Mouse (Mus musculus): ENCODE data around the gene Prkca.

Prkca gene

DNA sequence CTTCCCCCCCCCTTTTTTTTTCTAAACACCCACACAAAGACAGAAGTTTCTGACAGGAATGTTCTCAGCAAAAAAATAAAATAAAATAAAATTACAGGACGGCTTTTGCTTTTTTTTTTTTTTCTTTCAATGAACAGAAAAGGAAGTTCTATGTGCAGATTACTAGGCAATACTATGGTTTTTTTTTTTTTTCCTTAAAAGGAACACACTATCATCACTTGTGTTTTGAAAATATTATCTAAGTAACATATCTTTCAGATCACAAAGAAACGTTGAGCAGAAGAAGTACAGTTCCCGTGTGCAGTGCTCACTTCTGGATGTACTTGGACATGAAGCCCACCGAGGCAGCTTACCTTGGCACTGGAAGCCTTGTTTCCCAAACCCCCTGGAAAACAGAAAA is 3.4 kb downstream of the Prkca start:
- no peak for DNase-seq (ENCODE audit: low read depth, low spot score)

DNA sequence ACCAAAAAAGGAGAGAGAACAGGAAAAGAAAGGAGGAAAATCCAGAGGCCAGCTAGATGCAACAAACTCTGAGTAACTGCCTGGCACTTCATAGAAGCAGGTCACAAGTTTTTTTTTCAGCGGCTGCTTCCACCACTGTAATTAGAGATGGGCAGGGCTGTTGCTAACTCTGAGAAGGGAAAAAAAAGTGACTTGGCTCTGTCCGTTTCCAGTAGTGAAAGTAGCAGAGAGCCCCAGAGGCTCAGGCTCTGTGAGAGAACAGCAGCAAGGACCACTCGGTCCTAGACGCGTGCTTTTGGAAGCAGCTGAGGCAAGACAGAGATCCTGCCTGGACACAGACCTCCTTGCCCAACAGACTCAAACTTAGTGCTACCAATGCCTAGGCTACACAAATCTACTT is 7.3 kb downstream of the Prkca start:
- no peak for DNase-seq (ENCODE audit: low read depth, low spot score)

DNA sequence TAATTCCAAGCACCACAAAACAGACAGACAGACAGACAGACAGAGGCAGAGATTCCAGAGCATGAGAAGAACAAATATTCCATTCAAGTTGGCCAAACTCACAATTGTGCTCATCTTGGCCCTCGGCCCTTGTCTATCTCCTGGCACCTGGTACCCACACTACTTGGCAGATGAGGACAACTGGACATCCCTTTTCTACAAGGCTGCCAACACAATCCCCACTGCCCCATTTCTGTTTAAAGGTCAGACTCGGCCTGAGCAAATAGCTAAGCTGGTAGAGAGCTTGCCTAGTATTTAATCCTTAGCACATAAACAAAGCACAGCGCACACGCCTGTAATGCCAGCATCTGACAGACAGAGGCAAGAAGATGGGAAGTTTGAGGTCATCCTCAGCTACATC is 8.2 kb downstream of the Prkca start:
- DNase-seq (ENCODE audit: low read depth, low spot score) = no peak

DNA sequence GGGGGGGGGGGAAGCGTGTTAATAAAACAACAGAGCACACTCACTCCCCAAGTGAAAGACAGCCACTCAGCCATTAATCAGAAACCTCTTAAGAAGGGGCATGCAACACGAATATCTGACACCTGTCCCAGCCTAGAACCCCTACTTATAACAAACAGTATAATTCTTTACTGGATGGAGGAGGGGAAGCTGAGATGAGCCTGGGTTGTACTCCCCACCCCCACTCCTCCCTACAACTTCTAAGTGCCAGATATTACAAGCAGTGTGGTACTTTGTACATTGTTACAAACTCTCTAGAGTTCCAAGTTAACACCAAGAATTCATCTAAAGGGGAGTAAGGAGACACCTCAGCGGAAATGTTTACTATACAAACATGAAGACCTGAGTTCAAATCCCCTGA is 9.1 kb downstream of the Prkca start:
- DNase-seq (ENCODE audit: low read depth, low spot score) = no peak

- DNase-seq (ENCODE audit: low read depth, low spot score) = no peak
These were observed 9.9 kb downstream of the Prkca start for GRCm38 (mm10) chr11:108333583-108334379.

- DNase-seq (ENCODE audit: low read depth, low spot score) = no peak
These were observed 10.7 kb downstream of the Prkca start for GRCm38 (mm10) chr11:108333006-108333405.

GRCm38 (mm10) chr11:108330818-108331217 is 12.9 kb downstream of the Prkca start:
- DNase-seq (ENCODE audit: low read depth, low spot score) = no peak

- no peak for DNase-seq (ENCODE audit: low read depth, low spot score)
These were observed 17.8 kb downstream of the Prkca start for GRCm38 (mm10) chr11:108325943-108326342.

GRCm38 (mm10) chr11:108322156-108322555 is 21.6 kb downstream of the Prkca start:
- no peak for DNase-seq (ENCODE audit: low read depth, low spot score)

GRCm38 (mm10) chr11:108320561-108320960 is 23.2 kb downstream of the Prkca start:
- DNase-seq (ENCODE audit: low read depth, low spot score) = no peak

- DNase-seq (ENCODE audit: low read depth, low spot score) = no peak
These were observed 24.6 kb downstream of the Prkca start for GRCm38 (mm10) chr11:108319162-108319561.

DNA sequence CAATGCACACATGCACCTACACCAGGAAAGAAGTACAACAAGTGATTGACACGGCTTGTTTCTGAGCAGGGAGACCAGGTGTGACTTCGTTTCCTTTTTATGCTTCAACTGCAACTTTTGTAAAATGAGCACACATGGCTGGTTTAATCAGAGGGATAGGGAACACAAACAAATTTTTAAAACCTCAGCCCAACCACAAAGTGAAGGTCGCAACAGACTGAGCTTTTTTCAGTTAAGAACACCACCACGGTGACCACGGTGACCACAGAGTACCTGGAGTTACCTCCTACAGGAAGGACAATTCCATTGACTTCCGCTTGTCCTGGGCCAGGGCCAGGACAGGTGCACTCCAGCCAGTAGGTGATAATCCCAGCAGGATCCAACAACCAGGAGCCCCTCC is 25.9 kb downstream of the Prkca start:
- DNase-seq (ENCODE audit: low read depth, low spot score) = no peak

DNA sequence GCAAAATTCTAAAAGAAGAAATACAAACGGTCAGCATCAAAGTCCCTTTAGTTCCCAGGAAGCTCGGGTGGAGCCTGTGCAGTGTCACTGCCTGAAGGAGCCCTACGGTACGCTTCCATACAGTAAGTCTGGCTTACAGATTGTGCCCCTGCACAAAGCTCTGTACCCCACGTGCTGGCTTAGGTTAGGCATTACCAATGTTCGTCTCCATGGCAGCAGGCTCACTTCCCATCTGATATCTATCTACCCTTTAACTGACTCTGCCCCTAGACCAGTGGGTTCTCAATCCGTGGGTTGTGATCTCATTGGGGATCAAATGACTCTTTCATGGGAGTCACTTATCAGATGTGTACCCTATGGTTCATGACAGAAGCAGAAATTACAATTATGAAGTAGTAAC is 28.0 kb downstream of the Prkca start:
- no peak for DNase-seq (ENCODE audit: low read depth, low spot score)

GRCm38 (mm10) chr11:108312516-108312915 is 31.2 kb downstream of the Prkca start:
- DNase-seq (ENCODE audit: low read depth, low spot score) = no peak

- no peak for DNase-seq (ENCODE audit: low read depth, low spot score)
These were observed 31.8 kb downstream of the Prkca start for GRCm38 (mm10) chr11:108311912-108312311.

DNA sequence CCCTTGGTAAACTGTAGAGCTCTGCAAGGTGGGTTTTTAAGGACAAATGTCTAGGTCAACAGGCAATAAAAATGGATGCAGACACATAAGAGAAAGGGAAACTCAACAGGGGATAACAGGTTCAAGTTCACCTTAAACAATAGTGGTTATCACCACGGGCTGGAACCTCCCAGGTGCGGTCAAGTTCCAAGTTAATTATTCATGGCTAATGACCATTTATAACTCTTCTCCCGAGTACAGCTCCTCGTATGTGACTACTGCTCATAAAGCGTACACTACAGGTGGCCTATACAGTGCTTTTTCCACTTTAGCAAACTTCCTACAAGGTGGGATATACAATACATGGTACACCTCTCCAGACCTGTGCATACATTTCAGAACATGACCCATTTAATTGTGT is 33.9 kb downstream of the Prkca start:
- no peak for DNase-seq (ENCODE audit: low read depth, low spot score)

- no peak for DNase-seq (ENCODE audit: low read depth, low spot score)
These were observed 35.5 kb downstream of the Prkca start for GRCm38 (mm10) chr11:108308253-108308652.

GRCm38 (mm10) chr11:108307258-108307657 is 36.5 kb downstream of the Prkca start:
- no peak for DNase-seq (ENCODE audit: low read depth, low spot score)

- no peak for DNase-seq (ENCODE audit: low read depth, low spot score)
These were observed 39.9 kb downstream of the Prkca start for GRCm38 (mm10) chr11:108303787-108304186.

DNA sequence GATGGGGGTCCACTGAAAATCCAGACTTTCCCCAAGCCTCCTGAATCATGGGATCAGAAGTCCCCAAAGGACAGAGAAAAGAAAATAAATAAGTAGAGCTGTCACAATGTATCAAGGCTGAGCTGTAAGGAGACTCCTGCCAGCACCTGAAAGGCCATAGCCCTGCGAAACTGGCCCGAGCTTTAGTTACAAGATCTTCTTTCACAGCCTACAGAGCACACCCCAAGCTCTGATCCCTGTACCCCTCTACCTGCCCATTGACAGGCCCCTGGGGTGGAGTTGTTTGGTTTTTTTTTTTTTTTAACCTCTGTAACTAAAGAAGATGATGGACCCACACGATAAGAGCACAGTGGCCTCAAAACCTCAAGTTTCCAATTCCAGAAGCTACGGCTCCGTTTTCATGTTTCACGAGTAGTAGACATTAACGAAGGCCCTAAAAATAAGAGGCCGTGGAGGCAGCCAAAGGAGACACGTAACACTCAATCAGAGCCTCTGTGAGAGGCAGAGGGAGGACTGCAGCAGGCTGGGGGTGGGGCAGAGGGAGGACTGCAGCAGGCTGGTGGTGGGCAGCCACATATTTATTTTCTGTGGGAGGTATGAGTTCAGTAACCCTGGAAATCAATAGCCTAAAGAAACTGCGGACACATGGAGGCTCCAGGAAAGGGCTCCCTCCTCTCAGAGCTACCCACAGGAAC is 41.8 kb downstream of the Prkca start:
- no peak for DNase-seq (ENCODE audit: low read depth, low spot score)

GRCm38 (mm10) chr11:108301036-108301435 is 42.7 kb downstream of the Prkca start:
- DNase-seq (ENCODE audit: low read depth, low spot score) = no peak

DNA sequence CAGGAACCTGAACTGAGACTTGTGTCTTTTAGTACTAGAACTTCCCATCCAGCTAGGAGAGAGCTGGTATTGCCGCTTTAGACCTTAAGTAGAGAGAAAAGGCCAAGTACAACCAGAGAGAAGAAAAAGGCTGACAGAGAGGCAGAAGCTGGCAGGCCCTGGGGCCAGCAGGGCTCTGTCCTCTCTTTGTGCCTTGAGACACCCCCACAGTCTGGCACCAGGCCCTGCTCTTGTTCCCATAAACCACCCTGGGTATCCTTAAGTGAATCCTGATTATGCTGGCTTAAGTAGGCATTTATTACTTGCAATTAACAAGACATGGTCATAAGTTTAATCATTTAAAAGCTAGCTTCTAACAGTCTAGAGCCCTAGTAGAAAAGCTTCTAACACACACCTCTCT is 43.3 kb downstream of the Prkca start:
- no peak for DNase-seq (ENCODE audit: low read depth, low spot score)

- DNase-seq (ENCODE audit: low read depth, low spot score) = no peak
These were observed 43.8 kb downstream of the Prkca start for GRCm38 (mm10) chr11:108299913-108300312.

Data from brain, embryonic 18.5 days (tissue).